Comparison of ENCODE assay signal across 18 mouse cellular contexts in genomic region chr1:78862281-78862680, GRCm38 (mm10). TPM values are rescaled to one million over a fixed set of nuclear protein-coding genes. Genes with fewer than 3 reads are reported as not detected.
DNase-seq lines count a peak whose midpoint lies in the region; ATAC-seq lines count a peak whose summit lies in the region.
"Had no signal": no experiment of that assay in that cellular context is flagged by ENCODE, and none has a peak within 500 bp of the region (broad histone marks: within the 10 kb centered on the region; RNA-seq: fewer than 3 reads in every experiment).

No protein-coding gene starts in this region.

- no peaks in the 10 kb centered on the region for H3K36me3 ChIP-seq in heart, embryonic 11.5 days (ENCODE audit: control insufficient read depth, insufficient read depth, low read length)
- H3K36me3 ChIP-seq in forebrain, embryonic 16.5 days (ENCODE audit: control insufficient read depth, insufficient read depth), result no peaks in the 10 kb centered on the region
- H3K36me3 ChIP-seq: embryonic facial prominence, embryonic 13.5 days; hindbrain, embryonic 13.5 days; limb, embryonic 15.5 days; neural tube, embryonic 12.5 days had no signal

- intact Hi-C loops in heart, postnatal 25 days (cut with DNase I), result loop anchor here (5.0 kb wide), 1 partner anchor 40 kb away; no protein-coding TSS in a partner anchor

- no peaks in the 10 kb centered on the region for H3K27me3 ChIP-seq in heart, embryonic 11.5 days (ENCODE audit: control insufficient read depth, insufficient read depth, low read length)
- H3K27me3 ChIP-seq in forebrain, embryonic 16.5 days (replicated peaks; ENCODE audit: control insufficient read depth, insufficient read depth, low read length), result no peaks in the 10 kb centered on the region
- H3K27me3 ChIP-seq: embryonic facial prominence, embryonic 13.5 days; hindbrain, embryonic 13.5 days; limb, embryonic 15.5 days; neural tube, embryonic 12.5 days; Patski had no signal

- no peak overlapping the region for H3K4me2 ChIP-seq in heart, embryonic 11.5 days
- H3K4me2 ChIP-seq in forebrain, embryonic 16.5 days (ENCODE audit: low read length), result no peak overlapping the region
- H3K4me2 ChIP-seq: embryonic facial prominence, embryonic 13.5 days; hindbrain, embryonic 13.5 days; limb, embryonic 15.5 days; neural tube, embryonic 12.5 days had no signal

- no peak overlapping the region for H3K27ac ChIP-seq in heart, embryonic 11.5 days (ENCODE audit: low read depth, low read length)
- H3K27ac ChIP-seq in brown adipose tissue, adult 24 weeks (replicated peaks; ENCODE audit: low read depth, low read length), result peak overlapping the region; percentile 35
- H3K27ac ChIP-seq in forebrain, embryonic 16.5 days (ENCODE audit: low read length), result no peak overlapping the region
- H3K27ac ChIP-seq: embryonic facial prominence, embryonic 13.5 days; hindbrain, embryonic 13.5 days; limb, embryonic 15.5 days; neural tube, embryonic 12.5 days had no signal

- no peak for ATAC-seq in heart, embryonic 11.5 days (replicated peaks; ENCODE audit: insufficient number of reproducible peaks, low FRiP score, low TSS enrichment)
- no peak for ATAC-seq in forebrain, embryonic 16.5 days
- ATAC-seq: activated CD4-positive, CD25-positive, alpha-beta regulatory T cell, adult 4 months; Patski had no signal

- peak; percentile 97 for DNase-seq in heart, adult 11 months
- peak; percentile 46 for DNase-seq in gastrocnemius, postnatal 25 days
- peak; percentile 52 for DNase-seq in heart, postnatal 25 days (ENCODE audit: low spot score)
- no peak for DNase-seq in cerebellum, adult 8-10 months
- DNase-seq: cerebellum, adult 2 months; layer of hippocampus, postnatal 36 days; lung, postnatal 36 days had no signal

- no peaks in the 10 kb centered on the region for H3K9me3 ChIP-seq in heart, embryonic 11.5 days (replicated peaks; ENCODE audit: control insufficient read depth, low read length)
- no peaks in the 10 kb centered on the region for H3K9me3 ChIP-seq in forebrain, embryonic 16.5 days (ENCODE audit: control insufficient read depth, low read length)
- H3K9me3 ChIP-seq: embryonic facial prominence, embryonic 13.5 days; hindbrain, embryonic 13.5 days; limb, embryonic 15.5 days; neural tube, embryonic 12.5 days had no signal

- no peak overlapping the region for H3K4me3 ChIP-seq in heart, embryonic 11.5 days (ENCODE audit: low read depth, low read length)
- no peak overlapping the region for H3K4me3 ChIP-seq in brown adipose tissue, adult 24 weeks (ENCODE audit: insufficient read depth, low read depth, low read length)
- no peak overlapping the region for H3K4me3 ChIP-seq in forebrain, embryonic 16.5 days (replicated peaks; ENCODE audit: low read length)
- H3K4me3 ChIP-seq: embryonic facial prominence, embryonic 13.5 days; hindbrain, embryonic 13.5 days; limb, embryonic 15.5 days; neural tube, embryonic 12.5 days had no signal

- peaks cover 3% of the 10 kb centered on the region; the same call in 1 of the 2 replicates for H3K4me1 ChIP-seq in heart, embryonic 11.5 days (ENCODE audit: control insufficient read depth, insufficient read depth, low read length)
- peaks cover 20% of the 10 kb centered on the region for H3K4me1 ChIP-seq in brown adipose tissue, adult 24 weeks (ENCODE audit: control insufficient read depth, insufficient read depth, insufficient read length, low read length)
- H3K4me1 ChIP-seq in forebrain, embryonic 16.5 days (replicated peaks; ENCODE audit: control insufficient read depth, insufficient read depth, low read length), result 0 out of 2 replicates have a peak, but pooled peaks cover 3% of the 10 kb centered on the region
- H3K4me1 ChIP-seq: hindbrain, embryonic 13.5 days; neural tube, embryonic 12.5 days had no signal

- H3K9ac ChIP-seq in heart, embryonic 11.5 days (ENCODE audit: low read depth, low read length), result no peak overlapping the region
- H3K9ac ChIP-seq in forebrain, embryonic 16.5 days (replicated peaks; ENCODE audit: low read depth, low read length), result no peak overlapping the region
- H3K9ac ChIP-seq: embryonic facial prominence, embryonic 13.5 days; hindbrain, embryonic 13.5 days; limb, embryonic 15.5 days; neural tube, embryonic 12.5 days had no signal

- 62% methylated on average over 1 of the region's 1 CpGs for WGBS in heart, embryonic 11.5 days (ENCODE audit: insufficient replicate concordance)
- WGBS in forebrain, embryonic 16.5 days, result 70% methylated on average over 1 of the region's 1 CpGs

RNA-seq across cellular contexts. Expression of gene Kcne4, which starts 45.7 kb away (rescaled TPM):
- polyA plus RNA-seq in heart, embryonic 11.5 days (2014; fragmentation: Nextera tagmentation; extraction: Ambion mirVana), result 0.33 and 0.69 TPM in 2 replicates
- 0.63 and 0.75 TPM in 2 replicates for polyA plus RNA-seq in brown adipose tissue, adult 24 weeks (2012; ENCODE audit: insufficient read depth, insufficient read length, missing spikeins)
- total RNA-seq in gastrocnemius, postnatal 25 days (2021), result 1 to 10 TPM in 1 of 2 experiments, under 1 TPM in 1; 0.59 to 1.4 TPM
- 1 to 10 TPM; 1.2 to 2.1 TPM for total RNA-seq in heart, postnatal 25 days (2021)
- polyA plus RNA-seq in forebrain, embryonic 16.5 days (2015; fragmentation: Nextera tagmentation; extraction: Ambion mirVana), result 1.1 and 2.1 TPM in 2 replicates
- total RNA-seq: granulocyte monocyte progenitor cell, adult 5-6 weeks; monocyte, adult 5-6 weeks had no signal
- polyA plus RNA-seq: activated CD4-positive, CD25-positive, alpha-beta regulatory T cell, adult 4 months had no signal
